Mouse (Mus musculus) brown adipose tissue, adult 24 weeks (tissue): ENCODE results near the gene Nanos1. TPM values are rescaled to one million over a fixed set of nuclear protein-coding genes. Genes with fewer than 3 reads are reported as not detected.
A peak's percentile ranks its signal among the peaks of the same experiment; 100 is the strongest.

ENCODE experiments used
- H3K27ac ChIP-seq: fragments of 200-500 bp; replicated peaks from 2 replicates; pipeline ENCODE4 v1.5.1; 2012; ENCODE audit warnings: low read depth, mild to moderate bottlenecking, low read length
- H3K4me1 ChIP-seq: fragments of 200-500 bp; 2 replicates; pipeline ENCODE4 v1.6.1; 2012; ENCODE audit warnings: low read length, mixed read lengths; ENCODE audit not compliant: control insufficient read depth, insufficient read depth, insufficient read length
- H3K4me3 ChIP-seq: fragments of 200-500 bp; 2 replicates; pipeline ENCODE4 v1.5.1; 2012; ENCODE audit warnings: low read depth, mild to moderate bottlenecking, low read length, moderate library complexity; ENCODE audit not compliant: insufficient read depth
- polyA plus RNA-seq: library from polyadenylated mRNA; stranded (reverse); fragments of >200 nt; gene quantifications from 2 replicates; pipeline ENCODE4 v1.2.4, GENCODE M21; 2012; ENCODE audit not compliant: missing spikeins, insufficient read depth, insufficient read length

The Nanos1 gene
- polyA plus RNA-seq, 1 experiment, result not detected

DNA sequence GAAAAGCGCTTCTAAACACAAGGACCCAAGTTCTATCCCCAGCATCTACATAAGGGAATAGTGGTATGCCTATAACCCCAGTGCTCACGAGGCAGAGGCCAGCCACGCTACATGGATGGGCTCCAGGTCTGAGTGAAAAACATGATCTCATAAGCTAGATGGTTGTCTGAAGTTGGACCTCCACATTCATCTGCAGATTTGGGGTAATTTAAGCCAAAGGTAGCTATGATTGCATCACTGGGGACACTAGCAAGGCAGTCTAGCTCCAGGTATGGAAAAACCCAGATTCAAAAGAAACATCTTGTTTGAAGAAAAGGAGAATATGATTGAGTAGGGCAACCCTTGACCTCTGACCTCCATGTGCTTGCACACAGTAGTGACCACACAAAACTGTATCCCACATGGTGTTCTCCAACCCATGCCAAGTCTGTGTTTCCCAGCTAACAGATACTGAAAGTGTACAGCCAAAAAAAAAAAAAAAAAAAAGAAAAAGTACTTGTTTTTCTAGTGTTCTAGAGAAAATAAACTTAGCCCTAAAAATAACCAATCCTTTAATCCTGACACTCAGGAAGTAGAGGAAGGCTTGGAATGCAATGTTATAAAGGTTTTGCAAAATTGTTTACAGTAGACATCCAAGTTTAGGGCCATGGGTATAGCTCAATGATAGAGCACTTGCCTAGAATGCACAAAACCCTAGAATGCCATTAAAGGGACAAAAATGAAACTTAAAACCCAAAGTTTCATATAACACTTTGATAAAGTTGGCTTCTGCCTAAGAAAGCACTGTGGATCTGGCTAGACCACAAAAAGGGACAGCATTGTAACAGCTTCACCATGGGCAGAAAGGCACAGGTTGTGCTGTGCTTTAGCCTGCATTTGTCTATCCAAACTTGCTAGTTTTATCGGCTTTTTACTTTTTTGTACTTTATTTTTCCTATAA lies 3.4 kb downstream of the Nanos1 start:
- Histone ChIP-seq H3K4me1 (no peaks in the 10 kb centered on the region), H3K27ac (no peak overlapping the region)

DNA sequence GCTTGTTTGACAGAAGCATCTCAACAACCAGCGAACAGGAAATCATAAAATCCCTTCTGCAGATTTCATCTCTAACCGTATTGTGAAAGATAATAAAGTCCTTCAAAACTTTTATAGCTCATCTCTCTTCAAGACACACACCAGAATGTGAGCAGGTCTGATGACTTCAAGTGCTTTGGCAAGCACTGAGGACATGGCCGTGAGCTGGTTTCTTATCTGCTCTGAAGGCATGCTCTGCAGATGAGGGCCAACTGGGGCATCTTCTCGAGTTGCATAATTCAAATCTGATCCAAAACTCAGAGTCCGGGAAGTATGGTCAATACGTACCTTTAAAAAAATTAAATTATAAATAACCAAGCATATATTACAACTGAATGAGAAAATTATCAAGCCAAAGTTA lies 17.6 kb downstream of the Nanos1 start:
- Histone ChIP-seq H3K4me3 (no peak overlapping the region), H3K4me1 (no peaks in the 10 kb centered on the region), H3K27ac (no peak overlapping the region)

More for the DNA sequence above, 3.4 kb downstream of the Nanos1 start:
- no peak overlapping the region for H3K4me3 ChIP-seq

- H3K27ac ChIP-seq, result no peak overlapping the region
- H3K4me1 ChIP-seq, result peaks cover 4% of the 10 kb centered on the region; the same call in 1 of the 2 replicates
- no peak overlapping the region for H3K4me3 ChIP-seq
Observed at GRCm38 (mm10) chr19:60782034-60782433, 26.2 kb downstream of the Nanos1 start.

DNA sequence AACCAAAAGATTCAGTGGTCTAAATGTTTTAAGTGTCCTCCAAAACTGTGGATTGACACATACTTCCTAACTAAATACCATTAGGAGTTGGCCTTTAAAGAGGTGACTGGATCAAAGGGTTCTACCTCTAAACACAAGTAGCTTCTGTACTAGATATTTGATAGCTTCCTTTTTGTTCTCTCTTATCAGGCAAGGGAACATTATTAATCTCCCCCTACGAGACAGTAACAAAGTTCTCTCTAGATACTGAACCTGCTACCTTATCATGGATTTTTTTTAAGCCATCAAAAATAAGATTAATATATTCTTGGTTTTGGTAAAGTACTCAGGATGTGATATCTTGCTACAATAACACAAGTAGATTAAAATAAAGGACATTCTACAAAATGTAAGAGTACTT lies 28.9 kb downstream of the Nanos1 start:
- Histone ChIP-seq H3K4me1 (peaks cover 7% of the 10 kb centered on the region; the same call in 1 of the 2 replicates), H3K4me3 (no peak overlapping the region), H3K27ac (no peak overlapping the region)

DNA sequence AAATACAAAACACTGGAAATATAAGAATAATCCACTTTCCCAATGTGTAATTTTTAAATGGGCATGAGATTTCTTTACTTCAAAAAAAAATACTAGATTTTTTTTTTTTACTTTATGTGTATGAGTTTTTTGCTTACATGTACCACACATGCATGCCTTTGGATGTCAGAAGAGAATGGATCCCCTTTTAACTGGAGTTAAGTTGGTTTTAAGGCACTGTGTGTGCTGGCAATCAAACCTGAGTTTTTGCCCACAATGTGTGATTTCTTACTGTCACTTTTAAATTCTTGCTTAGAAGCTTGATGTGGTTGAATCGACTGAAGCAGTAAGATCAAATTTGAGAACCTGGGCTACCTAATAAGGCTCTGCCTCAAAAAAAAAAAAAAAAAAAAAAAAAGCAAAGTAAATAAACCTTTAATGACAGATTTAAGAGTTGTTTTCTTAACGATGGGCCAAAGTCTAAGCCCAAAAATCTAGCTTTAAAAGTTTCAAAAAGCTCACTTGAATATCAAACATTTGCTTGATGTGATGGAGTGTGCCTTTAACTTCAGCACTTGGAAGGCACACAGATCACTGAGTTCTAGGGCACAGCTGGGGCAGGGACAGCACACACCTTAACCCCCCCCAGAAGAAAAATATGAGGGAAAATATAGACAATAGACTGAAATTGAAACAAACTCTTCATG lies 31.8 kb downstream of the Nanos1 start:
- Histone ChIP-seq H3K4me1 (peaks cover 7% of the 10 kb centered on the region; the same call in 1 of the 2 replicates), H3K4me3 (no peak overlapping the region), H3K27ac (no peak overlapping the region)

DNA sequence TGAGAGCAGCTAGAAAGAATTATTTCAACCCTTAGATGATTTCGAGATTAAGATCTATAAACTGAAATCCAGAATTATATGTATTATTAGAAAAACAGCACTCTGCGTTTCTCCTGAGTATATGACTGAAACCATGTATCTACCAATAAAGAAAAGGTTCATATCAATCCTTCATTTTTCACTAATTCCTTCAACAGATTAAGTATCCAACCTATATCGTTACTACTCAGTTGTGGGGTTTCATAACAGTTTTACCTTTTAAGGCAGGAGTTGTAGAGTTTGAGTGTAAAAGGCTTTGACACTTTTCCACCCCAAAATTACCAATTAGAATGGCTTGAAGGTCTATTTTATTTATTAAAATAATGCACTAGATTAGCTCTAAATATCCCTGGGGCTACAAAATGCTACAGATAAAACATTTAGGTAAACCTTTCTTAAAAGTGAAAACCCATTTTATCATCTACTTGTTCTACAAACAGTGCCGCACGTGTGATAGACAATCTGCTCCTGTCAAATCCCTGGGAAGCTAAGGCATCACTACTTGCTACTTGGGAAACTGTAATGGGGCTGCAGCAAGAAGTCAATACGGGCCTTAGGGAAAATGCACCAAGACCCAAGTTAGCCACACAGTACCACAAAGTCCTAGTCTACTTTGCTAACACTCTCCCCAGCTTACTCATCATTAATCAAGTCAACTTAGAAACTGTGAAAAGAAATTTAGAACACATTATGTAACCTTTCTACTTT lies 32.6 kb downstream of the Nanos1 start:
- Histone ChIP-seq H3K4me1 (peaks cover 7% of the 10 kb centered on the region; the same call in 1 of the 2 replicates), H3K4me3 (peak overlapping the region; percentile 43; the same call in 1 of the 2 replicates), H3K27ac (no peak overlapping the region)

GRCm38 (mm10) chr19:60789452-60789851 lies 33.7 kb downstream of the Nanos1 start:
- H3K27ac ChIP-seq, result peak overlapping the region; percentile 90
- H3K4me3 ChIP-seq, result peak overlapping the region; percentile 95

DNA sequence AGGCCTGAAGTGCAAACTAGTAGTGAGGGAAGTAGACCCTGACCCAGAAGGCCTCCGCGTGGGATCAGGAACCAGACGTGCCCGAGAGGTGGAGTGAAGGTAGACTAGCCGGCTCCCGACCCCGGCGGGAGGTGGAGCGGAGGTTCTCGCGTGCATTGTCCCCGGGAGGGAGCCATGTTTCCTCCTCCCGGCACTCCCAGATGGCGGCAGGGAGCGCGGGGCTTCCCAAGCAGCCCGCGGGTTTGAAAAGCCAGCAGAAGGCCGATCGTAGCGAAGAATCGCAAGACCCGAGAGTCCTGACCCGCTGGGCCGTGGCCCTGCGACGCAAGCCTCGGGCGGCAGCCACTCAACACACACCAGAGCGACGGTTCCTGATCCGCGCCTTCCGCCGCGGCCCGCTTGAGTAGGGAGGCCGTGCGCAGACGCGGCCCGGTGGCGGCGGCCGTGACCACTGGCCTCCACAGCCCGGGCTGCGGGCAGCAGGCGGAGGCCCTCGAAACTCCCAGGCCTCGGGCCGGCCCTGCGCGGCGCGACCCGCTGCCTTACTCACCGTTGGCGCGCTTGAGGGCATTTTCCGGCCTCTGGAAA lies 34.2 kb downstream of the Nanos1 start:
- Histone ChIP-seq H3K27ac (peak overlapping the region; percentile 90), H3K4me3 (peak overlapping the region; percentile 95), H3K4me1 (peaks cover 7% of the 10 kb centered on the region; the same call in 1 of the 2 replicates)

More at GRCm38 (mm10) chr19:60789452-60789851, 33.7 kb downstream of the Nanos1 start:
- H3K4me1 ChIP-seq, result peaks cover 7% of the 10 kb centered on the region; the same call in 1 of the 2 replicates

GRCm38 (mm10) chr19:60790551-60791161 lies 34.9 kb downstream of the Nanos1 start, which contains the start of gene Eif3a:
Gene Eif3a, minus strand, starts transcription at chr19:60790658.
- peak within 1 kb of the TSS; percentile 95 for H3K4me3 ChIP-seq
- peaks cover 7% of the 10 kb centered on the region; the same call in 1 of the 2 replicates for H3K4me1 ChIP-seq
- peak within 1 kb of the TSS; percentile 100 for H3K27ac ChIP-seq

DNA sequence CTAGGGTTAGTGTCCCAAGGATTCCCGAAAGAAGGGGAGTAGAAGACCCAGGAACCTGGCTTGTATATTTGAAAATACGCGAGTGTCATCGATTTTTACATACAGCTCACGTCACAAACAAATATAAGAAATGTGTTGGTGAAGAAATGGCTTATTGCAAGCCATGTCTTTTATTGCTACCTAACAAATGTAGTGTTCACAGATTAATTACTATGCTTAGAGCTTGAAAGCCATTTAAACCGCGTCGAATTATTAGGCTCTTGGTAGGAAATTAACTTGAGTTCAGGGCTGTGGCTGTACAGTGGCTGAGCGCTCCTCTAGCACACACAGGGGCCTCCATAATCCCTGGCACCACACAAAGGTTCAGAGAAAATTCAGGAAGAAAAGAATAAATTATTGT lies 35.4 kb downstream of the Nanos1 start:
- H3K4me3 ChIP-seq, result peak overlapping the region; percentile 95
- peak overlapping the region; percentile 100 for H3K27ac ChIP-seq
- H3K4me1 ChIP-seq, result peaks cover 4% of the 10 kb centered on the region; the same call in 1 of the 2 replicates

DNA sequence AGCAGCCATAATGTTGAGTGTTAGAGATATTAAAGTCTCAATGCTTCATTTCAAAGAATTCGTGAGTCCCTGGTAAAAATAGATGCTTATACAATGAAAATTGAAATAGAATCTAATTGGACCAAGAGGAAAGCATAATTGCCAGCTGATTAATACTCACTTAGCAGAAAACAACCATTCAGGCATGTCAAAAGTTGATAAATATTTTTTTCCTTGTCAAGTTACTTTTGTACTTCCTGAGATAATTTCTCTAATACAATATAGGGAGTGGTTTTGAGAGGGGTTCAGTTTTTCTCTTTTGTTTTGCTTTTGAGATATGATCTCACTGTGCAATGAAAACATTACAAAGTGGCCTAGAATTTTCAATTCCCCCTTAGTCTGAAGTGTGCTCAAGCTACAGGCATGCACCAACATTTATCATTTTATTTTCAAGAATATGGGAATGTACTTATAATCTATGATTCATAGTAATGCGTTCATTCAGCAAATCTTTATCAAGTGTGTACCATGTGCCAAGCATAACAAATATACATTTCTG lies 37.5 kb downstream of the Nanos1 start:
- Histone ChIP-seq H3K4me3 (no peak overlapping the region), H3K27ac (no peak overlapping the region)

GRCm38 (mm10) chr19:60795244-60795643 lies 39.5 kb downstream of the Nanos1 start:
- Histone ChIP-seq H3K27ac (peak overlapping the region; percentile 53; the same call in 1 of the 2 replicates), H3K4me3 (no peak overlapping the region)

More for the DNA sequence above, 37.5 kb downstream of the Nanos1 start:
- H3K4me1 ChIP-seq, result no peaks in the 10 kb centered on the region

DNA sequence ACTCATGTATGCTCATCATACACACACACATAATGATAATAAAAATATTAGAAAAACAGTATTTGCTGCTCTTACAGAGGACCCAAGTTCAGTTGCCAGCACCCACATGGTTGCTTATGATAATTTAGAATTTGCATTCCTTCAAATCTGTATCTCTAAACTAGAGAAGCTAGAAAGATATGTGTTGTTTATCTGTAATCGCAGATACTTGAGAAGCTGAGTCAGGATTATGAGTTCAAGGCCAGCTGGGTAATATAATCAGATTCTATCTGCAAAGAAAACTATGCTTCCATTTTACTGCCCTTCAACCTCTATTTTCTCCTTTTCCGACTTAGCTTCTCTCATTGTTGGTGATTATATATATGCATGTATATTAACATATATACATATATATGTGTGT lies 41.6 kb downstream of the Nanos1 start:
- H3K4me3 ChIP-seq, result no peak overlapping the region
- no peak overlapping the region for H3K27ac ChIP-seq

More at GRCm38 (mm10) chr19:60795244-60795643, 39.5 kb downstream of the Nanos1 start:
- no peaks in the 10 kb centered on the region for H3K4me1 ChIP-seq

More for the DNA sequence above, 41.6 kb downstream of the Nanos1 start:
- no peaks in the 10 kb centered on the region for H3K4me1 ChIP-seq
